Mouse (Mus musculus) hindbrain, embryonic 16.5 days (tissue): Measurements from ENCODE around the gene Col24a1. TPM values are rescaled to one million over a fixed set of nuclear protein-coding genes. Genes with fewer than 3 reads are reported as not detected.

Experiments used
- ATAC-seq: fragments of 200-750 bp; cut with Nextera tagmentation; 2 replicates; pipeline ENCODE4 v1.8.0; 2017; ENCODE audit warnings: moderate TSS enrichment, moderate library complexity
- H3K27ac ChIP-seq: fragments of 300-500 bp; sonication (generic); 2 replicates; pipeline ENCODE4 v1.5.1; 2014; ENCODE audit warnings: low read depth, mild to moderate bottlenecking, control low read depth, low read length, moderate library complexity
- H3K27me3 ChIP-seq: fragments of 300-500 bp; sonication (generic); replicated peaks from 2 replicates; pipeline ENCODE4 v1.6.1; 2014; ENCODE audit warnings: low read length; ENCODE audit not compliant: control insufficient read depth, insufficient read depth
- H3K36me3 ChIP-seq: fragments of 300-500 bp; sonication (generic); 2 replicates; pipeline ENCODE4 v1.6.1; 2014; ENCODE audit warnings: mild to moderate bottlenecking, low read length, moderate library complexity, mixed read lengths; ENCODE audit not compliant: control insufficient read depth, insufficient read depth
- H3K4me1 ChIP-seq: fragments of 300-500 bp; sonication (generic); 2 replicates; pipeline ENCODE4 v1.6.1; 2014; ENCODE audit warnings: low read depth, low read length; ENCODE audit not compliant: control insufficient read depth, insufficient read depth
- H3K4me2 ChIP-seq: fragments of 300-500 bp; sonication (generic); 2 replicates; pipeline ENCODE4 v1.6.1; 2014; ENCODE audit warnings: mild to moderate bottlenecking, low read length, control low read depth, moderate library complexity
- H3K4me3 ChIP-seq: fragments of 300-500 bp; sonication (generic); 2 replicates; pipeline ENCODE4 v1.5.1; 2014; ENCODE audit warnings: mild to moderate bottlenecking, low read length, control low read depth, moderate library complexity
- H3K9ac ChIP-seq: fragments of 300-500 bp; sonication (generic); 2 replicates; pipeline ENCODE4 v1.6.1; 2014; ENCODE audit warnings: low read depth, mild to moderate bottlenecking, control low read depth, low read length, moderate library complexity
- H3K9me3 ChIP-seq: fragments of 300-500 bp; sonication (generic); 2 replicates; pipeline ENCODE4 v1.6.1; 2014; ENCODE audit warnings: mild to moderate bottlenecking, low read length, moderate library complexity; ENCODE audit not compliant: control insufficient read depth
- WGBS: fragments of 180-500 bp; shearing (Covaris S2); extraction: QIAGEN DNeasy Blood & Tissue Kit; methylation state at CpG from one replicate; pipeline ENCODE4 v1.1.7; 2014; 5-methylcytosine and 5-hydroxymethylcytosine counted together
- polyA plus RNA-seq: library from polyadenylated mRNA; unstranded; fragments of >200 nt; fragmentation: Nextera tagmentation; extraction: Ambion mirVana; gene quantifications from 2 replicates; pipeline ENCODE4 v1.2.1, GENCODE M21; 2015

Col24a1 gene
- polyA plus RNA-seq, 1 experiment from 2014 or later: 1.1 TPM

DNA sequence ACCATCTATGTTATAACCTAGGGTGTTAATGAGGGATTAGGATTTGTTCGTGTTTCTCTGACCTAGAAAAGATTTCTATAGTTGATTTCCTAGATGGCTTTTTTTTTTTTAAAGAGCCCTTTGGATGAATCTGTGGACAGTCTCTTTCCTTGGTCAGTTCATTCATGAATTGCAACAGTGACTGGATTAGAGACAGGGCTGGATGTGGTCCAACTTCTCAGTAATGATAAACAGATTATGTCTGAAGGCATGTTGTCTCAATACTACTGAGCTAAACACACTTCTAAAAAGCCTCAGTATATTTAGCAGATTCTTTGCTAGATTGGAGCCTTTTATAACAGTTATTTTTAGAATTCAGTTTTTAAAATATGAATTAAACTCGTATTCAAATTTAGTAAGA, 44.9 kb downstream of the Col24a1 start:
- H3K27me3 ChIP-seq: no peaks in the 10 kb centered on the region
- no peaks in the 10 kb centered on the region for H3K4me1 ChIP-seq
- no peak overlapping the region for H3K9ac ChIP-seq
- WGBS: 66% methylated on average over 2 of the region's 2 CpGs
- ATAC-seq: no peak
- H3K9me3 ChIP-seq: no peaks in the 10 kb centered on the region
- H3K36me3 ChIP-seq: no peaks in the 10 kb centered on the region
- no peak overlapping the region for H3K27ac ChIP-seq
- no peak overlapping the region for H3K4me2 ChIP-seq
- no peak overlapping the region for H3K4me3 ChIP-seq

DNA sequence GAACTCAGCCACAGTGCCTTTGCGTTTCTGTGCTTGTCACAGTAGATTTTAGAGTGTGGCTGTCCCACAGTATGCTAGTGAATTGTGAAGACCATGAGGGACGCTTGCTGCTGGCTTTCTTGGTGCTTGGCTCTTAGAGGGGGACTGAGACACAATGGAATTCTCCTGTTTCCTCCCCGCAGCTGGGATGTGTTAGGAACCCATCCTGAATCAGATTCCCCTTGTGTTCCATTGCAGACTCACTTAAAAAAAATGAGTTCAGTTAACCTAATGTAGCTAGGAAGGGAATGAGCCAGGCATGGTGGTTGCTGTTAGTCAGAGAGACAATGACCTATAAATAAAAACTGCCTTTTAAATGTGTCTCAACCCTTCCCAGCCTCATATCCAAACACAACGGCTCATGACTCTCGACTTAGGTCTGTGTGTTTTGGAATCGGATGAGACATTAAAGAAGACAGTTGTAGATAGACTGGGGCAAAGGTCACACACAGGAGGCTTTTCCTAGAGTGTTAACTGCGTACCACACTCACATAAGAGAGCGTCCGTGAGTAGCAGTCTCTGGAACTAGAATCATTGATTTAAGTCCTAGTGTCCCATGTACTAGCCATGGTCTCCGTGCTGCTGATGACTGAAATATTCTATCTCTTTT, 47.7 kb downstream of the Col24a1 start:
- H3K4me2 ChIP-seq: no peak overlapping the region
- no peak overlapping the region for H3K4me3 ChIP-seq
- no peak for ATAC-seq
- no peaks in the 10 kb centered on the region for H3K27me3 ChIP-seq
- H3K27ac ChIP-seq: no peak overlapping the region
- no peaks in the 10 kb centered on the region for H3K4me1 ChIP-seq
- WGBS: 84% methylated on average over 10 of the region's 10 CpGs
- H3K9ac ChIP-seq: no peak overlapping the region
- no peaks in the 10 kb centered on the region for H3K9me3 ChIP-seq
- H3K36me3 ChIP-seq: no peaks in the 10 kb centered on the region

DNA sequence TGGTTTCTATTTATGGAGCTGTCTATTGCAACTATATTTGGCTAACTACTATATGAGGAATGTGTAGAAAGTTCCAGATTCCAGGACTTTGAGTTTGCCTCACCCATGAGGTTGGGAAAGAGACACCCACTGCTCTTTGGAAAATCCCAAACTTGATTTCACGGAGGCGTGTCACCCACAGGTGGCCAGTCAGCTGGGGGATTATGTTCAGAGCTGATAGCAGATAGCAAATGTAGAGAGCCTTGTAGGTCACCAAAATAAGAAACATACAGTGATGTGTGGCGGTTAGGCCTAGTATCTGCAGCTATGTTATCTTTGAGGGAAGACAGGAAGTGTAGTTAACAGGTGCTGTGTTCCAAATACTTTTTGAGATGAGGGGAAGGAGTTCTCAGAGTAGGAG, 56.4 kb downstream of the Col24a1 start:
- H3K27ac ChIP-seq: no peak overlapping the region

DNA sequence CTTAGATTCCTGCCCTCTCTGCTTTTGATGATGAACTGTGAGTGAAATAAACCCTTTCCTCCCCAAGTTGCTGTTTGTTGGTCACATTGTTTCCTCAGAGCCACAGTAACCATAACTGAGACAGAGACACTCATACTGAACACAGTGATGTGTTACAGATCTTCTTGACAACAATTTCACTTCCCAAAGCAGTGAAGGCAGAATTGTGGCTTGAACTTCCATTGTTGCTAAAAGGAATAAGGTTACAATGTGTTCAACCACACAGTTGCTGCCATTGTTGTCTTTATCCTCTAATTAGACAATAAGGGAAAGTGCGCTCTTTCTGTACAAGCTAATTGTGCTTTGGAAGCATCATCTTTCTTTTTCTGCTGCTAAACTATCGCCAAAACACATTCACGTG, 61.7 kb downstream of the Col24a1 start:
- WGBS: 84% methylated on average over 3 of the region's 3 CpGs
- H3K27ac ChIP-seq: no peak overlapping the region
- ATAC-seq: no peak
- no peak overlapping the region for H3K4me2 ChIP-seq
- no peak overlapping the region for H3K4me3 ChIP-seq
- no peaks in the 10 kb centered on the region for H3K36me3 ChIP-seq
- no peak overlapping the region for H3K9ac ChIP-seq
- no peaks in the 10 kb centered on the region for H3K4me1 ChIP-seq
- no peaks in the 10 kb centered on the region for H3K9me3 ChIP-seq
- H3K27me3 ChIP-seq: no peaks in the 10 kb centered on the region

More for the DNA sequence above, 56.4 kb downstream of the Col24a1 start:
- Histone ChIP-seq H3K27me3 (no peaks in the 10 kb centered on the region), H3K4me3 (no peak overlapping the region), H3K4me1 (no peaks in the 10 kb centered on the region), H3K9ac (no peak overlapping the region), H3K36me3 (no peaks in the 10 kb centered on the region), H3K4me2 (no peak overlapping the region), H3K9me3 (no peaks in the 10 kb centered on the region)
- ATAC-seq: no peak
- WGBS: 93% methylated on average over 3 of the region's 3 CpGs

DNA sequence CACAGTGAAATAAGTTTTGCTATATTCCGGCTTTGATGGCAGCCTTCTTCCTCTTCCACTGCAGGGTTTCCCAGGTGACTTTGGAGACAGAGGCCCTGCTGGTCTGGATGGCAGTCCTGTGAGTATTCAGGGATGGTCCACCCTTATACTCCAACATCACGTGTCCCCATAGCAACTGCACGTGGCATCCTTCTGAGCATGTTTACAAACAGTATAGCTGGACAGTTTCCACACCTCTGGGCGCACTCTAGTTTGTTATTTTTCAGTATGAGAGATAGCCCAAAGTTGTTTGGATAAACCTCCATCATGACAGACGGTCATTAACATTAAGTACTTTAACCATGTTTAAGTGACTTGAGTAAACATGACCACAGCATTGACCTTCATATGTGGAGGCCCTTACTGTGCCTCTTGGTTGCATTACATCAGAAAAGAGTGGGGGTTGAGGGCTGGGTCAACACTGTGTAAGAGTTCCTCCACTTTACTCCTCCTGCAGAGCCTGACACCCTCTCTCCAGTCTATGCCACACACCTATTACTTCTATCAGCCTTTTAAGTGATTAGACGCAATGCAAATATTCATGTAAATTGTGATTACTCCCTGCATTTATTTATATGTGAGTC, 64.7 kb downstream of the Col24a1 start:
- no peaks in the 10 kb centered on the region for H3K9me3 ChIP-seq
- no peak for ATAC-seq
- no peak overlapping the region for H3K27ac ChIP-seq
- no peak overlapping the region for H3K9ac ChIP-seq
- no peaks in the 10 kb centered on the region for H3K36me3 ChIP-seq
- 91% methylated on average over 6 of the region's 6 CpGs for WGBS
- no peaks in the 10 kb centered on the region for H3K27me3 ChIP-seq
- H3K4me1 ChIP-seq: no peaks in the 10 kb centered on the region
- H3K4me3 ChIP-seq: no peak overlapping the region
- no peak overlapping the region for H3K4me2 ChIP-seq

DNA sequence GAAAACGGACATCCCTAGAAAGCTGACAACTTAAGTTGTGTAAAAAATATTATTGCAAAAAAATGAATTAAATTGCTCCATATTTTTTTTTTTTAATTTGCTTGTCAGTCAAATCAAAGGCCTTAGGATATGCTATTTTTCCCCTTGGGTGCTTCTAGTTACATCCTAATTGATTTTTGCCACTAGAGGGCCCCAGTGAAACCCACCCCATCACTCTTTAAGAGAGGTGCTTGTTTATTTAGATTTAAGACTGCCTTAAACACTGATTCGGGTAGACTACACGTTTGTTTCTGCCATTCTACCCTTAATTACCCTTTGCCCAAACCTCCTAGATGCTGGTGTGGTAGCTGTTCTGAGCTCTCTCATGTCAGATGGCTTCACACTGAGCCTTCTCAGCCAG, 73.0 kb downstream of the Col24a1 start:
- 53% methylated on average over 3 of the region's 3 CpGs for WGBS

DNA sequence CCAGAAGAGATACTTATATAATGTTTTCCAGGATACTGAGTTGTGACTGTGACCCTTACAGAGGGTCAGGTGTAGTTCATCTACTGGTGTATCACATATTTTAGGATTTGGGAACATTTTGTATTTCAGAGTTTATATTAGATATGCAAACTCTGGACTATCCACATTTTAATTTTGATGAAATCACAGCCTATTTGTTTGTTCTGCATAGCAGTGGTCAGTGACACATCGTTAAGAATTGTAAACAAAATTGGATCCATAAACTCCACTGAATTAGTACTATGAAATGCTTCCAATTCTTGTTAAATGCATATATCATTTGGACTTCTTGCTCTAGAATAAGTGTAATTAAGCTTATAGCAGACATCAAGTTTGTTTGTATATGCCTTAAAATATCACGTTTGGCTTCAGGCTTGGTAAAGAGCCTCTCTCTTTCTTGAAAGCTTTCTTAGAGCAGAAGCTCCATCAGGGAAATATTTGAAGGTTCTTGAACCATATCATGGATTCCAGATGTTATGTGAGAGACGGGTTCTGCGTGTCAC, 75.0 kb downstream of the Col24a1 start:
- ATAC-seq: no peak
- no peaks in the 10 kb centered on the region for H3K4me1 ChIP-seq
- H3K27ac ChIP-seq: no peak overlapping the region
- H3K9ac ChIP-seq: no peak overlapping the region
- no peak overlapping the region for H3K4me3 ChIP-seq
- no peaks in the 10 kb centered on the region for H3K27me3 ChIP-seq
- 84% methylated on average over 4 of the region's 4 CpGs for WGBS
- no peak overlapping the region for H3K4me2 ChIP-seq
- H3K36me3 ChIP-seq: no peaks in the 10 kb centered on the region
- H3K9me3 ChIP-seq: no peaks in the 10 kb centered on the region

More for the DNA sequence above, 73.0 kb downstream of the Col24a1 start:
- Histone ChIP-seq H3K9me3 (no peaks in the 10 kb centered on the region), H3K4me2 (no peak overlapping the region), H3K9ac (no peak overlapping the region), H3K27ac (no peak overlapping the region), H3K27me3 (no peaks in the 10 kb centered on the region), H3K36me3 (no peaks in the 10 kb centered on the region), H3K4me3 (no peak overlapping the region), H3K4me1 (no peaks in the 10 kb centered on the region)
- ATAC-seq: no peak

DNA sequence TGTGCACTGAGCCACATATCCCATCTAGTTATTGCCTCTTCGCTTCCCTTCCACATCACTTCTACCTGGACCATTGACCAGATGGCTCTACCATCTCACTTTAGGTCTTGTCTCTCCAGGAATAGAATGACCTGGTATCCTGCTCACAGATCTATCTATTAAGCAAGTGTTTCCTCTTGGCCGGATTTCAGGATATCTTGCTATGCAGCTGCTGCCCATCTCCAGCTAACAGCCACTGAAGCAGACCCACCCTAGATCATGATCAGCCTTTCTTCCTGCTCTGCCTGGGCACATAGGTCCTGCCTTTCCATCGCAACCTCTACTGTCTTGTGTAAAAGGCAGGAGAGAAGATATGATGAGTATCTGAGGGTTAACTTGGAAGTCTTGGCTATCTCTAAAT, 84.0 kb downstream of the Col24a1 start:
- Histone ChIP-seq H3K27ac (no peak overlapping the region), H3K4me3 (no peak overlapping the region), H3K27me3 (no peaks in the 10 kb centered on the region), H3K4me2 (no peak overlapping the region), H3K9ac (no peak overlapping the region), H3K4me1 (no peaks in the 10 kb centered on the region), H3K36me3 (no peaks in the 10 kb centered on the region), H3K9me3 (no peaks in the 10 kb centered on the region)
- WGBS: 95% methylated on average over 3 of the region's 3 CpGs
- ATAC-seq: no peak

DNA sequence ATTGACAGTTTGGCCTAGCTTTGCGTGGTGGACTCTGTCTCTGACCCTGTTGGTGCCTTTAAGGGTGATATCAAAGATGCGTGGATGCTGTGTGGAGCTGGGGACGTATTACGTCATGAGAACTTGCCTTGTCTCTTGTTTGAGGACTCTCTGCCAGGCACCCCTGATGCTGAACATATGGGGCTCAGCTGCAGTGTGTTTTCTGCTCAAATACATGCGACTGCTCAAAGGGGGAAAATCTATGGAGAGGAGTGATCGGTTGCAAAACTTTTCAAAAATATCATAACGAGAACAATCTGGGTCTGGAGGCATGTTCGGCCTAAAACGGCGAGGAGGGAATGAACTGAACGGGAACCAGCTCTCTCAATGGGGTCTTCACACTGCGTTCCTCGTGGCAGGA, 90.8 kb downstream of the Col24a1 start:
- H3K9ac ChIP-seq: no peak overlapping the region

More for the DNA sequence above, 90.8 kb downstream of the Col24a1 start:
- Histone ChIP-seq H3K4me2 (no peak overlapping the region), H3K9me3 (no peaks in the 10 kb centered on the region), H3K36me3 (no peaks in the 10 kb centered on the region), H3K4me3 (no peak overlapping the region), H3K27ac (no peak overlapping the region), H3K4me1 (no peaks in the 10 kb centered on the region), H3K27me3 (no peaks in the 10 kb centered on the region)
- WGBS: 78% methylated on average over 13 of the region's 13 CpGs
- ATAC-seq: no peak
